In genomic region chr15:99017355-99017761, GRCm38 (mm10) we compare ENCODE assay signal across 12 mouse cellular contexts. TPM values are rescaled to one million over a fixed set of nuclear protein-coding genes. Genes with fewer than 3 reads are reported as not detected.
DNase-seq lines count a peak whose midpoint lies in the region; ATAC-seq lines count a peak whose summit lies in the region.
"Had no signal": no experiment of that assay in that cellular context is flagged by ENCODE, and none has a peak within 500 bp of the region (broad histone marks: within the 10 kb centered on the region; RNA-seq: fewer than 3 reads in every experiment).

No protein-coding gene starts in this region.

- no peaks in the 10 kb centered on the region for H3K36me3 ChIP-seq in hindbrain, embryonic 12.5 days
- H3K36me3 ChIP-seq in hindbrain, embryonic 11.5 days (ENCODE audit: control insufficient read depth, insufficient read depth, low read length): no peaks in the 10 kb centered on the region
- no peaks in the 10 kb centered on the region for H3K36me3 ChIP-seq in embryonic facial prominence, embryonic 13.5 days
- no peaks in the 10 kb centered on the region for H3K36me3 ChIP-seq in midbrain, embryonic 15.5 days (replicated peaks)
- H3K36me3 ChIP-seq in forebrain, embryonic 15.5 days: no peaks in the 10 kb centered on the region

- ATAC-seq in hindbrain, embryonic 12.5 days (ENCODE audit: low FRiP score): no peak
- ATAC-seq in hindbrain, embryonic 11.5 days (ENCODE audit: low FRiP score): no peak
- no peak for ATAC-seq in embryonic facial prominence, embryonic 13.5 days (ENCODE audit: insufficient number of reproducible peaks, insufficient read depth, low FRiP score, low TSS enrichment, low read depth)
- no peak for ATAC-seq in midbrain, embryonic 15.5 days (replicated peaks)
- ATAC-seq in forebrain, embryonic 15.5 days (replicated peaks): no peak
- ATAC-seq: intestine, embryonic 16.5 days had no signal

- H3K4me3 ChIP-seq in hindbrain, embryonic 12.5 days: no peak overlapping the region
- no peak overlapping the region for H3K4me3 ChIP-seq in hindbrain, embryonic 11.5 days (ENCODE audit: low read depth, low read length)
- no peak overlapping the region for H3K4me3 ChIP-seq in embryonic facial prominence, embryonic 13.5 days
- no peak overlapping the region for H3K4me3 ChIP-seq in midbrain, embryonic 15.5 days
- no peak overlapping the region for H3K4me3 ChIP-seq in forebrain, embryonic 15.5 days
- H3K4me3 ChIP-seq: erythroblast, embryonic 14.5 days had no signal

- no peak for DNase-seq in hindbrain, embryonic 11.5 days (ENCODE audit: low spot score)
- DNase-seq in kidney, postnatal 14 days: peak; percentile 71
- DNase-seq in urinary bladder, postnatal 25 days (ENCODE audit: low spot score): no peak
- no peak for DNase-seq in layer of hippocampus, adult 9-11 months
- DNase-seq: B cell, adult 2 months; cerebellum, adult 11 months had no signal

- peaks cover 3% of the 10 kb centered on the region; the same call in 1 of the 2 replicates for H3K4me1 ChIP-seq in hindbrain, embryonic 12.5 days
- H3K4me1 ChIP-seq in hindbrain, embryonic 11.5 days (replicated peaks; ENCODE audit: control insufficient read depth, insufficient read depth, low read length): no peaks in the 10 kb centered on the region
- H3K4me1 ChIP-seq in embryonic facial prominence, embryonic 13.5 days: peaks cover 30% of the 10 kb centered on the region
- peaks cover 11% of the 10 kb centered on the region for H3K4me1 ChIP-seq in midbrain, embryonic 15.5 days
- peaks cover 9% of the 10 kb centered on the region for H3K4me1 ChIP-seq in forebrain, embryonic 15.5 days

- H3K27me3 ChIP-seq in hindbrain, embryonic 12.5 days: no peaks in the 10 kb centered on the region
- H3K27me3 ChIP-seq in hindbrain, embryonic 11.5 days (ENCODE audit: control insufficient read depth, insufficient read depth, low read length): no peaks in the 10 kb centered on the region
- H3K27me3 ChIP-seq in embryonic facial prominence, embryonic 13.5 days: no peaks in the 10 kb centered on the region
- no peaks in the 10 kb centered on the region for H3K27me3 ChIP-seq in midbrain, embryonic 15.5 days (replicated peaks)
- no peaks in the 10 kb centered on the region for H3K27me3 ChIP-seq in forebrain, embryonic 15.5 days

- WGBS in hindbrain, embryonic 12.5 days: 84% methylated on average over 8 of the region's 8 CpGs
- WGBS in hindbrain, embryonic 11.5 days: 82% methylated on average over 8 of the region's 8 CpGs
- WGBS in embryonic facial prominence, embryonic 13.5 days: 67% methylated on average over 8 of the region's 8 CpGs
- 82% methylated on average over 8 of the region's 8 CpGs for WGBS in midbrain, embryonic 15.5 days
- WGBS in forebrain, embryonic 15.5 days: 83% methylated on average over 8 of the region's 8 CpGs

- H3K9me3 ChIP-seq in hindbrain, embryonic 12.5 days (replicated peaks): peaks cover 5% of the 10 kb centered on the region
- no peaks in the 10 kb centered on the region for H3K9me3 ChIP-seq in hindbrain, embryonic 11.5 days (ENCODE audit: control insufficient read depth, low read length)
- H3K9me3 ChIP-seq in embryonic facial prominence, embryonic 13.5 days: no peaks in the 10 kb centered on the region; the same call in 1 of the 2 replicates
- no peaks in the 10 kb centered on the region for H3K9me3 ChIP-seq in midbrain, embryonic 15.5 days
- no peaks in the 10 kb centered on the region for H3K9me3 ChIP-seq in forebrain, embryonic 15.5 days

- H3K9ac ChIP-seq in hindbrain, embryonic 12.5 days: no peak overlapping the region
- no peak overlapping the region for H3K9ac ChIP-seq in hindbrain, embryonic 11.5 days (ENCODE audit: low read depth, low read length)
- H3K9ac ChIP-seq in embryonic facial prominence, embryonic 13.5 days: peak overlapping the region; percentile 52; the same call in 1 of the 2 replicates
- no peak overlapping the region for H3K9ac ChIP-seq in midbrain, embryonic 15.5 days
- H3K9ac ChIP-seq in forebrain, embryonic 15.5 days (replicated peaks): no peak overlapping the region

- no peak overlapping the region for H3K4me2 ChIP-seq in hindbrain, embryonic 12.5 days (replicated peaks)
- H3K4me2 ChIP-seq in hindbrain, embryonic 11.5 days (replicated peaks; ENCODE audit: low read depth, low read length): no peak overlapping the region
- H3K4me2 ChIP-seq in embryonic facial prominence, embryonic 13.5 days: peak overlapping the region; percentile 33
- no peak overlapping the region for H3K4me2 ChIP-seq in midbrain, embryonic 15.5 days
- no peak overlapping the region for H3K4me2 ChIP-seq in forebrain, embryonic 15.5 days (replicated peaks)

- peak overlapping the region; percentile 35; the same call in 1 of the 2 replicates for H3K27ac ChIP-seq in hindbrain, embryonic 12.5 days
- H3K27ac ChIP-seq in hindbrain, embryonic 11.5 days (ENCODE audit: low read depth, low read length): no peak overlapping the region
- H3K27ac ChIP-seq in embryonic facial prominence, embryonic 13.5 days: peak overlapping the region; percentile 93
- peak overlapping the region; percentile 34; the same call in 1 of the 2 replicates for H3K27ac ChIP-seq in midbrain, embryonic 15.5 days
- H3K27ac ChIP-seq in forebrain, embryonic 15.5 days (replicated peaks): no peak overlapping the region

RNA-seq across cellular contexts. Expression of gene Tuba1c, which starts 12.3 kb away (rescaled TPM):
- polyA plus RNA-seq in hindbrain, embryonic 12.5 days (2016; fragmentation: Nextera tagmentation; extraction: Ambion mirVana): 59.6 and 72.4 TPM in 2 replicates
- polyA plus RNA-seq in hindbrain, embryonic 11.5 days (2014; fragmentation: Nextera tagmentation; extraction: Ambion mirVana): 93.2 and 95.2 TPM in 2 replicates
- polyA plus RNA-seq in embryonic facial prominence, embryonic 13.5 days (2015; fragmentation: Nextera tagmentation; extraction: Ambion mirVana): 109 and 124 TPM in 2 replicates
- polyA plus RNA-seq in midbrain, embryonic 15.5 days (2015; fragmentation: Nextera tagmentation; extraction: Ambion mirVana): 16.4 and 20.5 TPM in 2 replicates
- 45.7 and 53.5 TPM in 2 replicates for polyA plus RNA-seq in forebrain, embryonic 15.5 days (2015; fragmentation: Nextera tagmentation; extraction: Ambion mirVana)

RNA-seq across cellular contexts. Expression of gene Prph, which starts 37.6 kb away (rescaled TPM):
- 23.3 and 35.6 TPM in 2 replicates for polyA plus RNA-seq in hindbrain, embryonic 12.5 days (2016; fragmentation: Nextera tagmentation; extraction: Ambion mirVana)
- polyA plus RNA-seq in hindbrain, embryonic 11.5 days (2014; fragmentation: Nextera tagmentation; extraction: Ambion mirVana): 17.2 and 20.9 TPM in 2 replicates
- 1.8 and 7.1 TPM in 2 replicates for polyA plus RNA-seq in embryonic facial prominence, embryonic 13.5 days (2015; fragmentation: Nextera tagmentation; extraction: Ambion mirVana)
- 5.7 and 10.3 TPM in 2 replicates for polyA plus RNA-seq in midbrain, embryonic 15.5 days (2015; fragmentation: Nextera tagmentation; extraction: Ambion mirVana)
- 0.97 and 1.3 TPM in 2 replicates for polyA plus RNA-seq in forebrain, embryonic 15.5 days (2015; fragmentation: Nextera tagmentation; extraction: Ambion mirVana)
- polyA plus RNA-seq: erythroblast, embryonic 14.5 days had no signal

RNA-seq across cellular contexts. Expression of gene Troap, which starts 57.0 kb away (rescaled TPM):
- 24.1 and 29.2 TPM in 2 replicates for polyA plus RNA-seq in hindbrain, embryonic 12.5 days (2016; fragmentation: Nextera tagmentation; extraction: Ambion mirVana)
- polyA plus RNA-seq in hindbrain, embryonic 11.5 days (2014; fragmentation: Nextera tagmentation; extraction: Ambion mirVana): 19.1 and 22.9 TPM in 2 replicates
- 30.9 and 41.1 TPM in 2 replicates for polyA plus RNA-seq in embryonic facial prominence, embryonic 13.5 days (2015; fragmentation: Nextera tagmentation; extraction: Ambion mirVana)
- polyA plus RNA-seq in midbrain, embryonic 15.5 days (2015; fragmentation: Nextera tagmentation; extraction: Ambion mirVana): 4.9 and 6.6 TPM in 2 replicates
- 19.8 and 24.8 TPM in 2 replicates for polyA plus RNA-seq in forebrain, embryonic 15.5 days (2015; fragmentation: Nextera tagmentation; extraction: Ambion mirVana)

Comparison
In these comparisons a context has a peak if more than half of its experiments do, and no peak if none do; other contexts are left out.
1. H3K27ac ChIP-seq: peak in hindbrain, embryonic 12.5 days (single experiment), embryonic facial prominence, embryonic 13.5 days (single experiment) and midbrain, embryonic 15.5 days (single experiment); none in hindbrain, embryonic 11.5 days (single experiment) and forebrain, embryonic 15.5 days (single experiment).